Mouse (Mus musculus): ENCODE measurements around the gene Olfr53.
"Not testable (repeated sequence)": the region's sequence is repeated elsewhere in the genome, so short reads cannot be mapped to it uniquely, and the experiment has no call there.

GRCm38 (mm10) chr7:140628670-140629069 lies 17.6 kb upstream of the Olfr53 start, which contains the start of gene Olfr61:
- TF ChIP-seq POLR2A (IDR thresholded peaks at IDR 0.05; ENCODE audit: insufficient read length, low read depth); TCF3 (IDR thresholded peaks at IDR 0.05; ENCODE audit: insufficient read length, low read depth); USF1 (IDR thresholded peaks at IDR 0.05; ENCODE audit: low read depth); E2F4 (IDR thresholded peaks at IDR 0.05; ENCODE audit: insufficient read depth); MAX (IDR thresholded peaks at IDR 0.05; ENCODE audit: low read depth); TCF12 (IDR thresholded peaks at IDR 0.05; ENCODE audit: insufficient read depth, poor library complexity, severe bottlenecking): not testable (repeated sequence)
